Mouse (Mus musculus): ENCODE measurements at regions not wholly inside any gene's neighbourhood (a gene's known extent, or its start where the extent isn't known, plus 50 kb on each side); places are given as distances from the start of the nearest gene placed in this dataset.

- DNase-seq = no peak
These were observed 356.7 kb upstream of the Runx1 start for GRCm38 (mm10) chr16:93182656-93183055.

- no peak for DNase-seq
These were observed 355.5 kb upstream of the Runx1 start for GRCm38 (mm10) chr16:93181497-93181896.

- DNase-seq = no peak
These were observed 354.3 kb upstream of the Runx1 start for GRCm38 (mm10) chr16:93180213-93180612.

GRCm38 (mm10) chr16:93166667-93167066, 340.7 kb upstream of the Runx1 start:
- no peak for DNase-seq

- no peak for DNase-seq
These were observed 332.7 kb upstream of the Runx1 start for GRCm38 (mm10) chr16:93158526-93159226.

- DNase-seq = peak; percentile 47
These were observed 327.8 kb upstream of the Runx1 start for GRCm38 (mm10) chr16:93153545-93154329.

GRCm38 (mm10) chr16:93152765-93153489, 327.0 kb upstream of the Runx1 start:
- DNase-seq = peak; percentile 33

- no peak for DNase-seq
These were observed 326.1 kb upstream of the Runx1 start for GRCm38 (mm10) chr16:93152057-93152456.

- no peak for DNase-seq
These were observed 325.7 kb upstream of the Runx1 start for GRCm38 (mm10) chr16:93151652-93152051.

GRCm38 (mm10) chr16:93150451-93150850, 324.5 kb upstream of the Runx1 start:
- peak; percentile 18 for DNase-seq

- no peak for DNase-seq
These were observed 321.7 kb upstream of the Runx1 start for GRCm38 (mm10) chr16:93147525-93148222.

- no peak for DNase-seq
These were observed 320.9 kb upstream of the Runx1 start for GRCm38 (mm10) chr16:93146812-93147211.

- no peak for DNase-seq
These were observed 319.7 kb upstream of the Runx1 start for GRCm38 (mm10) chr16:93145617-93146016.

GRCm38 (mm10) chr16:93144033-93144432, 318.1 kb upstream of the Runx1 start:
- no peak for DNase-seq

- DNase-seq = no peak
These were observed 317.2 kb upstream of the Runx1 start for GRCm38 (mm10) chr16:93143164-93143563.

GRCm38 (mm10) chr16:93141967-93142366, 316.0 kb upstream of the Runx1 start:
- DNase-seq = no peak

GRCm38 (mm10) chr16:93140535-93141110, 314.7 kb upstream of the Runx1 start:
- DNase-seq = peak; percentile 92

- no peak for DNase-seq
These were observed 311.3 kb upstream of the Runx1 start for GRCm38 (mm10) chr16:93137249-93137648.

- DNase-seq = no peak
These were observed 305.5 kb upstream of the Runx1 start for GRCm38 (mm10) chr16:93131404-93131803.

- DNase-seq = no peak
These were observed 304.7 kb upstream of the Runx1 start for GRCm38 (mm10) chr16:93130622-93131021.

GRCm38 (mm10) chr16:93123707-93124106, 297.8 kb upstream of the Runx1 start:
- DNase-seq = no peak

GRCm38 (mm10) chr16:93116111-93116969, 290.4 kb upstream of the Runx1 start:
- DNase-seq = peak; percentile 96

Measured in retina, postnatal 1 day (tissue).